In the genomic region with DNA sequence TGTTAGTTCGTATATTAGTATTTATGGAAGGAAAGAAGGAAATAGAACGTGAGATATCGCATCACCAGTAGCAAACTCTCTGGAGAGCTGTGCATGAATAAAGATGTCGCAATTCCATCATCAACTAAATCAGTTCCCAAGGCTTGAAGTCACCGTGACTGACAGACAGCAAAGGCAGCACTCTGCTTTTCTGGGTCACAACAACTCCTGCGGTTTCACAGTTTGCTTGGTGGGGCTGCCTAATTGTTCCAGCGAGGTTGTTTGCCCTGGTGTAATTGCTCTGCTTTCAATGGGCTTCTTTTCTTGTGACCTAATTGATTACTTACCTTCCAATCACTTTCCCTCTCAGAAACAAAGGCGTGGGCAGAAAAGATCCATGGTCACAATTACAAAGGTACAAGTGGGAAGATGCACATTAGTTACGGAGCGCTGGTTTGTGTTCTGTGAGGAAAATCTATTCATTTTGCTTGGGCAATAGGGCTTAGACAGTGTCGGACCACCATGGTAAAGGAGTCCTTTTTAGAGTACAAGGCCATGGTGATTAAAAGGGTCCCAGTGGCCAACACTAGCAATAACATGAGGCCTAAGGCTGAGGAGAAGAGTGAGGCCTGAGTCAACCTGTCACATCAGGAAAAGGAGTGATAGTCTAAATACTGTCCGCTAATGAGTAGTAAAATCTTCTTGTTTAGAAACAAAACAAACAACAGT, we compare ENCODE assay signal across 19 mouse cellular contexts.
"Had no signal": no experiment of that assay in that cellular context is flagged by ENCODE, and none has a peak within 500 bp of the region (broad histone marks: within the 10 kb centered on the region; RNA-seq: fewer than 3 reads in every experiment).

No protein-coding gene starts in this region.

- DNase-seq: kidney, adult 11 months; kidney, adult 9 months; kidney, postnatal 36 days; layer of hippocampus, adult 9-11 months; layer of hippocampus, postnatal 36 days; liver; liver, embryonic 13.5 days; liver, postnatal 0 days; lung, postnatal 14 days; right cerebral cortex, postnatal 14 days; thymus, adult 2 months; thymus, postnatal 36 days had no signal

- H3K27ac ChIP-seq: kidney, postnatal 0 days; limb, embryonic 12.5 days; liver, embryonic 13.5 days; lung, embryonic 15.5 days; macrophage; midbrain, embryonic 13.5 days; stomach, embryonic 15.5 days had no signal

- H3K36me3 ChIP-seq: limb, embryonic 12.5 days; liver, embryonic 13.5 days; lung, embryonic 15.5 days; midbrain, embryonic 13.5 days; stomach, embryonic 15.5 days had no signal

- H3K9me3 ChIP-seq: limb, embryonic 12.5 days; liver, embryonic 13.5 days; lung, embryonic 15.5 days; megakaryocyte, embryonic 14.5 days; midbrain, embryonic 13.5 days; stomach, embryonic 15.5 days had no signal

- H3K4me3 ChIP-seq: limb, embryonic 12.5 days; liver, embryonic 13.5 days; lung, embryonic 15.5 days; megakaryocyte, embryonic 14.5 days; midbrain, embryonic 13.5 days; stomach, embryonic 15.5 days had no signal

- H3K9ac ChIP-seq: limb, embryonic 12.5 days; liver, embryonic 13.5 days; liver, postnatal 0 days; lung, embryonic 15.5 days; midbrain, embryonic 13.5 days; stomach, embryonic 15.5 days had no signal

- H3K27me3 ChIP-seq: limb, embryonic 12.5 days; liver, embryonic 13.5 days; lung, embryonic 15.5 days; megakaryocyte, embryonic 14.5 days; midbrain, embryonic 13.5 days; stomach, embryonic 15.5 days had no signal

- H3K4me2 ChIP-seq: limb, embryonic 12.5 days; liver, embryonic 13.5 days; lung, embryonic 15.5 days; midbrain, embryonic 13.5 days; stomach, embryonic 15.5 days had no signal

- ATAC-seq: liver, postnatal 0 days; midbrain, embryonic 13.5 days had no signal

- H3K4me1 ChIP-seq: limb, embryonic 12.5 days; midbrain, embryonic 13.5 days; stomach, embryonic 15.5 days had no signal
